Mouse (Mus musculus) cerebellum, adult 2 months (tissue): ENCODE measurements around the gene Atl3.

ENCODE experiments used
- CTCF ChIP-seq: fragments of 200-500 bp; IDR thresholded peaks from 2 replicates; pipeline ENCODE4 v1.5.1; 2011; ENCODE audit warnings: low read depth, mild to moderate bottlenecking, control low read depth, low read length, moderate library complexity, borderline replicate concordance; ENCODE audit not compliant: insufficient read depth
- POLR2A ChIP-seq: fragments of 200-500 bp; IDR thresholded peaks from 2 replicates; pipeline ENCODE4 v1.6.1; 2011; ENCODE audit warnings: low read length, control low read depth, borderline replicate concordance; ENCODE audit not compliant: insufficient read depth

- TF ChIP-seq POLR2A (no peak), CTCF (no peak)
These were observed 8.6 kb downstream of the Atl3 start for GRCm38 (mm10) chr19:7502432-7502831.
